9 mouse cellular contexts compared by ENCODE assay signal in genomic region chr13:48316747-48317146, GRCm38 (mm10). TPM values are rescaled to one million over a fixed set of nuclear protein-coding genes. Genes with fewer than 3 reads are reported as not detected.
A peak's percentile ranks its signal among the peaks of the same experiment; 100 is the strongest.
DNase-seq lines count a peak whose midpoint lies in the region; ATAC-seq and TF ChIP-seq lines count a peak whose summit lies in the region.
"Had no signal": no experiment of that assay in that cellular context is flagged by ENCODE, and none has a peak within 500 bp of the region (broad histone marks: within the 10 kb centered on the region; RNA-seq: fewer than 3 reads in every experiment).

No protein-coding gene starts in this region.

- H3K4me2 ChIP-seq in neural tube, embryonic 12.5 days (replicated peaks) = 0 out of 2 replicates have a peak overlapping the region, but pooled peaks have one; percentile 12
- H3K4me2 ChIP-seq in liver, postnatal 0 days (ENCODE audit: low read depth, low read length) = no peak overlapping the region
- H3K4me2 ChIP-seq: lung, embryonic 15.5 days had no signal

- H3K9me3 ChIP-seq in neural tube, embryonic 12.5 days = no peaks in the 10 kb centered on the region
- H3K9me3 ChIP-seq in liver, postnatal 0 days (ENCODE audit: low read length) = no peaks in the 10 kb centered on the region
- H3K9me3 ChIP-seq: lung, embryonic 15.5 days had no signal

- no peaks in the 10 kb centered on the region for H3K79me2 ChIP-seq in heart, adult 2 months (replicated peaks; ENCODE audit: control insufficient read depth, insufficient read depth, low read length)

- peak; percentile 68 for DNase-seq in heart, adult 11 months
- no peak for DNase-seq in heart, adult 2 months
- DNase-seq in neural tube, embryonic 10.5 days (ENCODE audit: extremely low spot score, low spot score) = no peak
- DNase-seq in liver, postnatal 0 days = no peak
- DNase-seq in testis, postnatal 14 days (ENCODE audit: low spot score) = peak; percentile 64
- no peak for DNase-seq in spleen, adult 18-20 months
- no peak for DNase-seq in right cerebral cortex, postnatal 25 days

- no peak for TF ChIP-seq POLR2A in heart, adult 2 months (IDR thresholded peaks at IDR 0.05; ENCODE audit: insufficient read depth, low read depth, low read length)

- H3K4me3 ChIP-seq in heart, adult 2 months = no peak overlapping the region
- H3K4me3 ChIP-seq in neural tube, embryonic 12.5 days = no peak overlapping the region
- no peak overlapping the region for H3K4me3 ChIP-seq in liver, postnatal 0 days (ENCODE audit: low read depth, low read length)
- H3K4me3 ChIP-seq: lung, embryonic 15.5 days had no signal

- no peak for ATAC-seq in neural tube, embryonic 12.5 days (ENCODE audit: low FRiP score, low read depth)
- no peak for ATAC-seq in liver, postnatal 0 days

- 38% methylated on average over 9 of the region's 9 CpGs for WGBS in heart, adult 2 months
- 23% methylated on average over 9 of the region's 9 CpGs for WGBS in neural tube, embryonic 12.5 days
- 45% methylated on average over 9 of the region's 9 CpGs for WGBS in liver, postnatal 0 days (ENCODE audit: insufficient replicate concordance)

- H3K27me3 ChIP-seq in heart, adult 2 months (ENCODE audit: control insufficient read depth, insufficient read depth, low read length) = no peaks in the 10 kb centered on the region
- H3K27me3 ChIP-seq in neural tube, embryonic 12.5 days (replicated peaks) = no peaks in the 10 kb centered on the region
- no peaks in the 10 kb centered on the region for H3K27me3 ChIP-seq in liver, postnatal 0 days (ENCODE audit: insufficient read depth, low read length)
- H3K27me3 ChIP-seq: lung, embryonic 15.5 days had no signal

- H3K27ac ChIP-seq in heart, adult 2 months = no peak overlapping the region
- no peak overlapping the region for H3K27ac ChIP-seq in neural tube, embryonic 12.5 days
- H3K27ac ChIP-seq in liver, postnatal 0 days (ENCODE audit: low read depth) = peak overlapping the region; percentile 24; the same call in 1 of the 2 replicates
- H3K27ac ChIP-seq: lung, embryonic 15.5 days had no signal

- peaks cover 5% of the 10 kb centered on the region for H3K4me1 ChIP-seq in heart, adult 2 months (ENCODE audit: control insufficient read depth, insufficient read depth, low read length)
- H3K4me1 ChIP-seq in neural tube, embryonic 12.5 days = peaks cover 8% of the 10 kb centered on the region; the same call in 1 of the 2 replicates
- no peaks in the 10 kb centered on the region for H3K4me1 ChIP-seq in liver, postnatal 0 days (ENCODE audit: insufficient read depth)

- intact Hi-C loops in heart, adult 2 months (cut with DNase I) = no loop called here

- TF ChIP-seq CTCF in heart, adult 2 months (IDR thresholded peaks at IDR 0.05) = no peak
- TF ChIP-seq CTCF in liver, postnatal 0 days (IDR thresholded peaks at IDR 0.05; ENCODE audit: low read depth) = no peak

- no peaks in the 10 kb centered on the region for H3K36me3 ChIP-seq in heart, adult 2 months (ENCODE audit: control insufficient read depth, insufficient read depth, low read length)
- no peaks in the 10 kb centered on the region for H3K36me3 ChIP-seq in neural tube, embryonic 12.5 days
- no peaks in the 10 kb centered on the region for H3K36me3 ChIP-seq in liver, postnatal 0 days (replicated peaks; ENCODE audit: insufficient read depth, low read length)
- H3K36me3 ChIP-seq: lung, embryonic 15.5 days had no signal

- no peak overlapping the region for H3K9ac ChIP-seq in heart, adult 2 months (ENCODE audit: low read depth, low read length)
- no peak overlapping the region for H3K9ac ChIP-seq in neural tube, embryonic 12.5 days
- no peak overlapping the region for H3K9ac ChIP-seq in liver, postnatal 0 days (replicated peaks)
- H3K9ac ChIP-seq: lung, embryonic 15.5 days had no signal

- TF ChIP-seq EP300 in heart, adult 2 months (IDR thresholded peaks at IDR 0.05; ENCODE audit: insufficient read depth, low read depth, low read length) = no peak
- no peak for TF ChIP-seq EP300 in liver, postnatal 0 days (IDR thresholded peaks at IDR 0.05; ENCODE audit: low read depth)

RNA-seq across cellular contexts. Expression of gene Id4, which starts 55.7 kb away (rescaled TPM):
- under 1 TPM; 0.76 to 0.77 TPM for total RNA-seq in heart, adult 2 months (2021)
- 0.41 and 0.78 TPM in 2 replicates for polyA plus RNA-seq in heart, adult 2 months (2012; rRNA removed)
- polyA plus RNA-seq in neural tube, embryonic 12.5 days (2016; fragmentation: Nextera tagmentation; extraction: Ambion mirVana) = 103 and 105 TPM in 2 replicates
- 0.47 and 0.71 TPM in 2 replicates for polyA plus RNA-seq in liver, postnatal 0 days (2015; fragmentation: Nextera tagmentation; extraction: Ambion mirVana)

Comparison
In these comparisons a context has a peak if more than half of its experiments do, and no peak if none do; other contexts are left out.
1. DNase-seq: peak in heart, adult 11 months (single experiment) and testis, postnatal 14 days (single experiment); none in heart, adult 2 months (0 of 2), neural tube, embryonic 10.5 days (single experiment), liver, postnatal 0 days (single experiment), spleen, adult 18-20 months (0 of 2) and right cerebral cortex, postnatal 25 days (single experiment).
2. RNA of gene Id4, which starts 55.7 kb away (polyA plus RNA-seq): 103 to 105 TPM in neural tube, embryonic 12.5 days; 0.41 to 0.78 TPM in heart, adult 2 months and 0.47 to 0.71 TPM in liver, postnatal 0 days; every median in the first group is over 10 times any median in the second.